Mouse (Mus musculus) heart, embryonic 14.5 days (tissue): Measurements from ENCODE around the gene Ccdc92b. TPM values are rescaled to one million over a fixed set of nuclear protein-coding genes. Genes with fewer than 3 reads are reported as not detected.
A peak's percentile ranks its signal among the peaks of the same experiment; 100 is the strongest.

Experiments used
- ATAC-seq: fragments of 200-750 bp; cut with Nextera tagmentation; 2 replicates; pipeline ENCODE4 v1.8.0; 2017; ENCODE audit warnings: low read depth, moderate TSS enrichment; ENCODE audit not compliant: insufficient number of reproducible peaks, insufficient read depth, low FRiP score
- H3K27ac ChIP-seq, 2 experiments: fragments of 200-500 bp in 1 of 2; fragments of 300-500 bp in 1 of 2; sonication (generic) in 1 of 2; replicated peaks in 1 of 2; 2 replicates each; pipeline ENCODE4 v1.5.1; 2012 to 2014; ENCODE audit warnings: low read depth in 2 of 2, low read length in 2 of 2, control low read depth in 1 of 2, mild to moderate bottlenecking in 1 of 2, mixed read lengths in 1 of 2; ENCODE audit not compliant: control insufficient read depth in 1 of 2, insufficient read depth in 1 of 2
- H3K27me3 ChIP-seq: fragments of 300-500 bp; sonication (generic); 2 replicates; pipeline ENCODE4 v1.6.1; 2014; ENCODE audit warnings: mild to moderate bottlenecking, low read length, control low read depth; ENCODE audit not compliant: control insufficient read depth, insufficient read depth
- H3K36me3 ChIP-seq: fragments of 300-500 bp; sonication (generic); 2 replicates; pipeline ENCODE4 v1.6.1; 2014; ENCODE audit warnings: mild to moderate bottlenecking, control low read depth, low read length, mixed read lengths; ENCODE audit not compliant: control insufficient read depth, insufficient read depth
- H3K4me1 ChIP-seq, 2 experiments: fragments of 200-500 bp in 1 of 2; fragments of 300-500 bp in 1 of 2; sonication (generic) in 1 of 2; 2 replicates each; pipeline ENCODE4 v1.6.1; 2012 to 2014; ENCODE audit warnings: low read length in 2 of 2, control low read depth in 1 of 2, mixed read lengths in 1 of 2; ENCODE audit not compliant: control insufficient read depth in 2 of 2, insufficient read depth in 2 of 2
- H3K4me2 ChIP-seq: fragments of 300-500 bp; sonication (generic); 2 replicates; pipeline ENCODE4 v1.6.1; 2014; ENCODE audit warnings: mild to moderate bottlenecking, low read length
- H3K4me3 ChIP-seq, 2 experiments: fragments of 200-500 bp in 1 of 2; fragments of 300-500 bp in 1 of 2; sonication (generic) in 1 of 2; 2 replicates each; pipeline ENCODE4 v1.5.1; 2012 to 2014; ENCODE audit warnings: low read length in 2 of 2, mild to moderate bottlenecking in 2 of 2, control low read depth in 1 of 2, low read depth in 1 of 2, moderate library complexity in 1 of 2; ENCODE audit not compliant: control insufficient read depth in 1 of 2, insufficient read depth in 1 of 2
- H3K9ac ChIP-seq: fragments of 300-500 bp; sonication (generic); 2 replicates; pipeline ENCODE4 v1.6.1; 2014; ENCODE audit warnings: mild to moderate bottlenecking, low read length
- H3K9me3 ChIP-seq: fragments of 300-500 bp; sonication (generic); 2 replicates; pipeline ENCODE4 v1.6.1; 2016; ENCODE audit warnings: low read length, control low read depth; ENCODE audit not compliant: control insufficient read depth
- WGBS: fragments of 180-500 bp; shearing (Covaris S2); extraction: QIAGEN DNeasy Blood & Tissue Kit; methylation state at CpG from one replicate; pipeline ENCODE4 v1.1.7; 2014; 5-methylcytosine and 5-hydroxymethylcytosine counted together
- polyA plus RNA-seq: library from polyadenylated mRNA; unstranded; fragments of >200 nt; fragmentation: Nextera tagmentation; extraction: Ambion mirVana; gene quantifications from 2 replicates; pipeline ENCODE4 v1.2.1, GENCODE M21; 2014

Gene Ccdc92b
- polyA plus RNA-seq, 1 experiment from 2014 or later = 0.32 TPM

GRCm38 (mm10) chr11:74631880-74632789 lies 12.7 kb downstream of the Ccdc92b start:
- no peak overlapping the region for H3K4me3 ChIP-seq
- H3K9me3 ChIP-seq = no peaks in the 10 kb centered on the region
- 50% methylated on average over 7 of the region's 7 CpGs for WGBS
- H3K36me3 ChIP-seq = no peaks in the 10 kb centered on the region
- no peak overlapping the region for H3K4me2 ChIP-seq
- no peak overlapping the region for H3K9ac ChIP-seq
- H3K27me3 ChIP-seq = 0 out of 2 replicates have a peak, but pooled peaks cover 3% of the 10 kb centered on the region
- no peak for ATAC-seq
- peaks cover 0 to 1% of the 10 kb centered on the region in 2 experiments; a peak in 1 of 4 replicates for H3K4me1 ChIP-seq
- H3K27ac ChIP-seq = no peak overlapping the region

DNA sequence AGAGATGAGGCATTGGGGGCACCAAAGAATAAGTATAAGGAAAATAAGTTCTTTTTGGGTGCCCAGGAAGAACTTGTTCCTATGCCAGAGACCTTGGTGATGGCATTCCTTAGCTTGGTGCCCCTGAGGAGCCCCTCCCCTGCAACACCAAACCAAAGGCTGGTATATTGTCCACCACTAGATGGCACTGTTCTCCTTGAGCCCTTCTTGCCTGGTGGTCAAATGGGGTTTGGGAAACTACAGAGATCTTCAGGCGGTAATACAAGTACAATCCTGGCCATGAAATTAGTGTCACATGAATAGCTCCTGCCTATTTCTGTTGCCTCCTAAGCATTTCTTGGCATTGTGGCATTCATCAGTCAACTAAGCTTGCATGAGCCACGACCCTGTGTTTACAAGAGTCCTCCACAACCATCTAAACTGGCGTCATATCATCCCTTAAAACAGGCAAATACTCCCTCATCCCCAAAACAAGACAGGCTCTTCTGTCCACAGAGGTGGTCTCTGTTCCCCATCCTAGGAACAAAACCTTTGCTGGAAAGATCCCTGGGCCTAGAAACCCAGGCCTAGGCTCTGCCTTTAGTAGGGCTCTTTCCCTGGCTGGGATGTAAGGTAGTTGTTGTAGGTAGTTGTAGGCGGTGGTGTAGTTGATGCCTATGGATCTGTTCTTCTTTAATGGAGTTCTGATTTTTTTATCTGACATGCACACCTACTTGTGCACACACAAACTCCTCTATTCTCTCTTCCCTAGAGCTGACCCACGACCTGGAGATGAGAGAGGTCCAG lies 15.3 kb downstream of the Ccdc92b start:
- Histone ChIP-seq H3K36me3 (no peaks in the 10 kb centered on the region), H3K27me3 (0 out of 2 replicates have a peak, but pooled peaks cover 3% of the 10 kb centered on the region), H3K9ac (no peak overlapping the region), H3K4me1 (peaks cover 12 to 15% of the 10 kb centered on the region in 2 experiments), H3K27ac (no peak overlapping the region), H3K4me2 (no peak overlapping the region), H3K9me3 (no peaks in the 10 kb centered on the region), H3K4me3 (no peak overlapping the region)
- 71% methylated on average over 5 of the region's 5 CpGs for WGBS
- ATAC-seq = no peak

- peak overlapping the region; percentile 74 to 86 for H3K4me3 ChIP-seq
- H3K27ac ChIP-seq = peak overlapping the region; percentile 86 to 90; a peak in 3 of 4 replicates
- H3K9me3 ChIP-seq = no peaks in the 10 kb centered on the region
- no peaks in the 10 kb centered on the region for H3K36me3 ChIP-seq
- 28% methylated on average over 8 of the region's 8 CpGs for WGBS
- peaks cover 12 to 15% of the 10 kb centered on the region in 2 experiments for H3K4me1 ChIP-seq
- peak overlapping the region; percentile 86 for H3K9ac ChIP-seq
- 0 out of 2 replicates have a peak, but pooled peaks cover 3% of the 10 kb centered on the region for H3K27me3 ChIP-seq
- H3K4me2 ChIP-seq = peak overlapping the region; percentile 82
- no peak for ATAC-seq
These were observed 18.1 kb downstream of the Ccdc92b start for GRCm38 (mm10) chr11:74637486-74637885.

DNA sequence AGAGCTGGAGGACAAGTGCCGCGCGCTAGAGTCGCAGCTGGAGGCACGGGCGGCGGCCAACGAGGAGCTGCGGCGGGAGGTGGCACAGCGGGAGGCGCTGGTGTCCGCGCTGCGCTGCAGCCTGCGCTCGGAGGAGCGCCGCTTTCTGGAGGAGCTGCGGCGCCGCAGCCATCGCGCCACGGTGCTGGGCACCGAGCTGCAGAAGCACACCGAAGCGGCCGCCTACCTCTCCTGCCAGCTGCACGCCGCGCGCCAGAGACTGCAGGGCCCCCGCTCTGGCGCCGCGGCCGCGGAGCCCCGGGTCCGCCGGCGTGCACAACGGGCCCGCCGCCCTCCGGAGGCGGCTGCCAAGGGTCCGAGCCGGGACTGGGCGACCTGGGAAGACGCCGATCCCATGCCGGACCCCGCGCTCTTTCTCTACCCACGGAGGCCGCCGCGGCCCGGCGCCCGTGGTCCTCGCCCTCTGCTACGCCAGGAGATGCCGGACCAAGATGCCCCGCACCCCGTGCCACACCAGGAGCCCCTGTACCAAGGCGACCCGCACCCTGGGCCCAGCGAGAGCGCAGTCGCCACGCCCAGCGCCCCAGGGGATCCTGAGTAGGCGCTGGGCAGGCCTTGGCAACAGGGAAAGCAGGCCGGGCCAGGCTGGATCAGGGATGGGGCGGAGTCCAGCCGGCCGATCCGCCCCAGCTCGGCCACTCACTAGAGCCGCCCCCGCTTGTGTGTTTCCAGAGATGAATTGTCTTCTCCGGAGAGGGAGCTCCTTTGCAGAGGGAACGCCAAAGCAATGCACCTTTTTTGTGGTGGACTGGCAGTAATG lies 18.8 kb downstream of the Ccdc92b start:
- H3K9me3 ChIP-seq = no peaks in the 10 kb centered on the region
- ATAC-seq = peak; percentile 90
- WGBS = under 1% methylated on average over 81 of the region's 86 CpGs

GRCm38 (mm10) chr11:74638791-74639411 lies 19.5 kb downstream of the Ccdc92b start:
- 4% methylated on average over 9 of the region's 9 CpGs for WGBS
- Histone ChIP-seq H3K9ac (peak overlapping the region; percentile 86), H3K4me2 (peak overlapping the region; percentile 82), H3K27me3 (0 out of 2 replicates have a peak, but pooled peaks cover 3% of the 10 kb centered on the region), H3K4me1 (peaks cover 12 to 15% of the 10 kb centered on the region in 2 experiments), H3K36me3 (no peaks in the 10 kb centered on the region), H3K9me3 (no peaks in the 10 kb centered on the region), H3K27ac (peak overlapping the region; percentile 84 to 90), H3K4me3 (peak overlapping the region; percentile 74 to 86)
- ATAC-seq = 0 out of 2 replicates have a peak, but pooled peaks have one; percentile 3

More for the DNA sequence above, 18.8 kb downstream of the Ccdc92b start:
- Histone ChIP-seq H3K36me3 (no peaks in the 10 kb centered on the region), H3K9ac (peak overlapping the region; percentile 86), H3K4me3 (peak overlapping the region; percentile 74 to 86), H3K27me3 (0 out of 2 replicates have a peak, but pooled peaks cover 3% of the 10 kb centered on the region), H3K27ac (peak overlapping the region; percentile 86 to 90), H3K4me2 (peak overlapping the region; percentile 82), H3K4me1 (peaks cover 12 to 15% of the 10 kb centered on the region in 2 experiments)

DNA sequence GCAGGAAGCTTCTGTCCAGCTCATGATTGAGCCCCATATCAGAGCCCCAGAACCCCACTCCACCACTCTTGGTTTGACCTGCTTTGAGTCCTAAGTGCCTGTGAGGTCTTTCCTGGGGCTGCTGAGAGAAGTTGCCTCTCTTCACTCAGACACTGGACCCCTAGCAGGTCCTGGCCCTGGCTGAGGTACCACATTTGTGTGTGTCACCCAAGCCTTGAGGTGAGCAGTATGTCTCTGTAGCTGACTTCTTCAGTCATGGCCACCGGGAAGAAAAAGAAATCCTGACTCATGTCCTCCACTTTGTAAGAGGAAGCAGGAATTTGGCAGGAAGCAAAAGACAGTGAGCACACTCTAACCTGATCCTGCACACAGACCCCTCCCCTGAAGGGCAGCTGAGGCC lies 20.2 kb downstream of the Ccdc92b start:
- H3K4me2 ChIP-seq = no peak overlapping the region
- WGBS = 70% methylated on average over 1 of the region's 1 CpGs
- H3K9me3 ChIP-seq = no peaks in the 10 kb centered on the region
- no peak overlapping the region for H3K27ac ChIP-seq
- no peaks in the 10 kb centered on the region for H3K36me3 ChIP-seq
- H3K4me1 ChIP-seq = peaks cover 12 to 15% of the 10 kb centered on the region in 2 experiments
- no peak overlapping the region for H3K4me3 ChIP-seq
- no peak for ATAC-seq
- H3K9ac ChIP-seq = no peak overlapping the region
- 0 out of 2 replicates have a peak, but pooled peaks cover 3% of the 10 kb centered on the region for H3K27me3 ChIP-seq
